Mouse (Mus musculus) liver, postnatal 0 days (tissue): ENCODE results near the gene Sik2. TPM values are rescaled to one million over a fixed set of nuclear protein-coding genes. Genes with fewer than 3 reads are reported as not detected.

ENCODE experiments used
- ATAC-seq: fragments of 200-750 bp; cut with Nextera tagmentation; 2 replicates; pipeline ENCODE4 v1.8.0; 2017; ENCODE audit warnings: mild to moderate bottlenecking, moderate library complexity
- DNase-seq: peaks from one replicate; pipeline ENCODE4 v3.0.0-alpha.2; 2016
- H3K27ac ChIP-seq: fragments of 300-500 bp; sonication (generic); 2 replicates; pipeline ENCODE4 v1.5.1; 2014; ENCODE audit warnings: antibody characterized with exemption, moderate library complexity, mild to moderate bottlenecking, low read depth
- H3K27me3 ChIP-seq: fragments of 300-500 bp; sonication (generic); 2 replicates; pipeline ENCODE4 v1.6.1; 2014; ENCODE audit warnings: low read length, control low read depth, mixed read lengths; ENCODE audit not compliant: insufficient read depth
- H3K36me3 ChIP-seq: fragments of 300-500 bp; sonication (generic); replicated peaks from 2 replicates; pipeline ENCODE4 v1.6.1; 2014; ENCODE audit warnings: mild to moderate bottlenecking, control low read depth, low read length, moderate library complexity, mixed read lengths; ENCODE audit not compliant: insufficient read depth
- H3K4me1 ChIP-seq: fragments of 300-500 bp; sonication (generic); 2 replicates; pipeline ENCODE4 v1.6.1; 2014; ENCODE audit warnings: antibody characterized with exemption, mild to moderate bottlenecking, control low read depth; ENCODE audit not compliant: insufficient read depth
- H3K4me2 ChIP-seq: fragments of 300-500 bp; sonication (generic); 2 replicates; pipeline ENCODE4 v1.6.1; 2014; ENCODE audit warnings: low read depth, mild to moderate bottlenecking, low read length, moderate library complexity, mixed read lengths
- H3K4me3 ChIP-seq: fragments of 300-500 bp; sonication (generic); 2 replicates; pipeline ENCODE4 v1.5.1; 2014; ENCODE audit warnings: low read depth, low read length
- H3K9ac ChIP-seq: fragments of 300-500 bp; sonication (generic); replicated peaks from 2 replicates; pipeline ENCODE4 v1.6.1; 2014; ENCODE audit warnings: mild to moderate bottlenecking, moderate library complexity
- H3K9me3 ChIP-seq: fragments of 300-500 bp; sonication (generic); 2 replicates; pipeline ENCODE4 v1.6.1; 2016; ENCODE audit warnings: mild to moderate bottlenecking, control low read depth, low read length, mixed read lengths
- CTCF ChIP-seq: sonication (generic); IDR thresholded peaks from 2 replicates; pipeline ENCODE4 v1.5.1; 2016; ENCODE audit warnings: antibody characterized with exemption, low read depth
- EP300 ChIP-seq: IDR thresholded peaks from 2 replicates; pipeline ENCODE4 v1.6.1; 2016; ENCODE audit warnings: antibody characterized with exemption, low read depth, mild to moderate bottlenecking
- WGBS: fragments of 180-500 bp; shearing (Covaris S2); extraction: QIAGEN DNeasy Blood & Tissue Kit; methylation state at CpG from one replicate; pipeline ENCODE4 v1.1.7; 2014; ENCODE audit not compliant: insufficient replicate concordance; 5-methylcytosine and 5-hydroxymethylcytosine counted together
- polyA plus RNA-seq: library from polyadenylated mRNA; unstranded; fragments of >200 nt; fragmentation: Nextera tagmentation; extraction: Ambion mirVana; gene quantifications from 2 replicates; pipeline ENCODE4 v1.2.1, GENCODE M21; 2015

Sik2 gene
- polyA plus RNA-seq, 1 experiment from 2014 or later: 5.3 TPM

- no peaks in the 10 kb centered on the region; the same call in 1 of the 2 replicates for H3K36me3 ChIP-seq
- no peak overlapping the region for H3K4me3 ChIP-seq
- no peak for ATAC-seq
- 85% methylated on average over 7 of the region's 7 CpGs for WGBS
- no peaks in the 10 kb centered on the region for H3K9me3 ChIP-seq
- H3K4me1 ChIP-seq: peaks cover 7% of the 10 kb centered on the region; the same call in 1 of the 2 replicates
- no peaks in the 10 kb centered on the region for H3K27me3 ChIP-seq
- no peak overlapping the region for H3K27ac ChIP-seq
- no peak overlapping the region for H3K9ac ChIP-seq
- TF ChIP-seq EP300 (no peak), CTCF (no peak)
- DNase-seq: no peak
- H3K4me2 ChIP-seq: no peak overlapping the region
Observed at GRCm38 (mm10) chr9:50948097-50948823, 60.6 kb downstream of the Sik2 start.

GRCm38 (mm10) chr9:50946338-50946737, 62.5 kb downstream of the Sik2 start:
- H3K4me1 ChIP-seq: peaks cover 7% of the 10 kb centered on the region; the same call in 1 of the 2 replicates
- ATAC-seq (no peak), DNase-seq (no peak)
- 20% methylated on average over 1 of the region's 1 CpGs for WGBS
- no peaks in the 10 kb centered on the region; the same call in 1 of the 2 replicates for H3K36me3 ChIP-seq
- H3K4me2 ChIP-seq: no peak overlapping the region
- H3K4me3 ChIP-seq: no peak overlapping the region
- H3K9ac ChIP-seq: no peak overlapping the region
- H3K9me3 ChIP-seq: no peaks in the 10 kb centered on the region
- TF ChIP-seq EP300 (no peak), CTCF (no peak)
- no peaks in the 10 kb centered on the region for H3K27me3 ChIP-seq
- H3K27ac ChIP-seq: no peak overlapping the region

- Histone ChIP-seq H3K27ac (0 out of 2 replicates have a peak overlapping the region, but pooled peaks have one; percentile 18), H3K27me3 (no peaks in the 10 kb centered on the region), H3K9me3 (no peaks in the 10 kb centered on the region), H3K4me3 (no peak overlapping the region), H3K9ac (no peak overlapping the region), H3K4me2 (no peak overlapping the region), H3K36me3 (no peaks in the 10 kb centered on the region; the same call in 1 of the 2 replicates), H3K4me1 (peaks cover 7% of the 10 kb centered on the region; the same call in 1 of the 2 replicates)
- TF ChIP-seq EP300: no peak
- no peak for TF ChIP-seq CTCF
- ATAC-seq (no peak), DNase-seq (no peak)
- 33% methylated on average over 1 of the region's 1 CpGs for whole genome bisulfite sequencing
Observed at GRCm38 (mm10) chr9:50944826-50945225, 64.0 kb downstream of the Sik2 start.

DNA sequence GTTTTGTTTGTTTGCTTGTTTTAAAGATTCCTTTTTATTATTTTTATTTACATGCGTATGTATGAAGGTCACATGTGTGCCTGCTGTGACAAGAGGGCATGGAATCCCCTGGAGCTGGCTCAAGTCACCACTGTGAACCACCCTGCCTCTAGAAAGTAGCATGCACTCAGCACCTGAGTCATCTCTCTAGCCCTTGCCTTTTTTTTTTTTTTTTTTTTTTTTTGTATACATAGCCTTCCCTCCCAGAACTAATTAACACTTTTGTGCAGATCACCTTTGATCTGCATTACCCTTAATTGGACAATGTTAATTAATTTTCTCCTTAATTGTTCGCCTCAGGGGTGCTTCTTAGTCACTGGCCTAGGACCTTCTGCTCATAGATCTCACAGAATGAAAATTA, 66.2 kb downstream of the Sik2 start:
- ATAC-seq (no peak), DNase-seq (no peak)
- TF ChIP-seq CTCF: no peak
- no peak for TF ChIP-seq EP300
- Histone ChIP-seq H3K9me3 (no peaks in the 10 kb centered on the region), H3K4me2 (no peak overlapping the region), H3K4me1 (peaks cover 7% of the 10 kb centered on the region; the same call in 1 of the 2 replicates), H3K4me3 (no peak overlapping the region), H3K27ac (no peak overlapping the region), H3K36me3 (no peaks in the 10 kb centered on the region; the same call in 1 of the 2 replicates), H3K9ac (no peak overlapping the region), H3K27me3 (no peaks in the 10 kb centered on the region)
- WGBS: 89% methylated on average over 2 of the region's 2 CpGs

DNA sequence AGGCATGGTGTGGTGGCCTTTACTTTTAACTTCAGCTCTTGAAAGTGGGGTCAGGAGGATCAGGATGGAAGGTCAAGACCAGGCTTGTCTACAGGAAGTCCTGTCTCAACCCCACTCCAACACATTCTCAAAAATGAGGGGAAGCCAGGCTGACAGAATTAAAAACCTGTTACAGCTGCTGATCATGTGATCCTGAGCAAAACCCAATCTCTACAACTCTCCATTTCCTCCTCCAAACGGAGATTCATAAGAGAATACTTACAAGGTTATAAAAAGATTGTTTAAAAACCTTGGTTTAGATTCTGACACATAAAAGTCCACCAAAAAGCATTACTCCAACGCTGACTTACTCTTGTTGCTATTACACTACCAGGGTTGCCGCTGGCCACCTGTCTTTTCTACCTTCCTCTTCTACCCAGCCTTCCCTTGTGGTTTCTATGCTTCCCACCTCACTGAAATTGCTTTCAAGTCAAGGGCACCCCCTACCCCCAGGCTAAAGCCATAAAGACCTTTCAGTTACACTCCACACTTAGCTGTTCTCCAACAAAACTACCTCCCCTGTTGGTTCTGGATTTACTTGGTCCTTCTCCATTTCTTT, 67.0 kb downstream of the Sik2 start:
- Histone ChIP-seq H3K9me3 (no peaks in the 10 kb centered on the region), H3K4me3 (no peak overlapping the region), H3K27ac (no peak overlapping the region), H3K27me3 (no peaks in the 10 kb centered on the region), H3K36me3 (no peaks in the 10 kb centered on the region; the same call in 1 of the 2 replicates), H3K4me2 (no peak overlapping the region), H3K9ac (no peak overlapping the region), H3K4me1 (peaks cover 5% of the 10 kb centered on the region; the same call in 1 of the 2 replicates)
- WGBS: 49% methylated on average over 3 of the region's 3 CpGs
- no peak for TF ChIP-seq CTCF
- no peak for TF ChIP-seq EP300
- DNase-seq (no peak), ATAC-seq (no peak)

- no peak overlapping the region for H3K27ac ChIP-seq
- H3K9ac ChIP-seq: no peak overlapping the region
- no peak overlapping the region for H3K4me2 ChIP-seq
- no peaks in the 10 kb centered on the region for H3K27me3 ChIP-seq
- peaks cover 15% of the 10 kb centered on the region for H3K36me3 ChIP-seq
- ATAC-seq (no peak), DNase-seq (no peak)
- no peak overlapping the region for H3K4me3 ChIP-seq
- H3K4me1 ChIP-seq: peaks cover 5% of the 10 kb centered on the region; the same call in 1 of the 2 replicates
- H3K9me3 ChIP-seq: no peaks in the 10 kb centered on the region
- TF ChIP-seq EP300 (no peak), CTCF (no peak)
Observed at GRCm38 (mm10) chr9:50929986-50930385, 78.9 kb downstream of the Sik2 start.
